Mouse (Mus musculus) olfactory bulb, adult 2 months (tissue): Measurements from ENCODE around the gene Fam124b.

ENCODE experiments used
- CTCF ChIP-seq: fragments of 200-500 bp; IDR thresholded peaks from 2 replicates; pipeline ENCODE4 v1.5.1; 2012; ENCODE audit warnings: low read depth, mild to moderate bottlenecking, low read length, moderate library complexity; ENCODE audit not compliant: insufficient read depth
- POLR2A ChIP-seq: fragments of 200-500 bp; IDR thresholded peaks from 2 replicates; pipeline ENCODE4 v1.6.1; 2012; ENCODE audit warnings: mild to moderate bottlenecking, low read depth, low read length, moderate library complexity; ENCODE audit not compliant: insufficient read depth

- TF ChIP-seq CTCF (no peak), POLR2A (no peak)
Observed at GRCm38 (mm10) chr1:80236126-80236525, 17.9 kb upstream of the Fam124b start.
